Mouse (Mus musculus) left cerebral cortex, adult 8-10 months (tissue): ENCODE measurements at regions not wholly inside any gene's neighbourhood (a gene's known extent, or its start where the extent isn't known, plus 50 kb on each side); places are given as distances from the start of the nearest gene placed in this dataset.

Experiments
- DNase-seq, 2 experiments: peaks; one replicate each; pipeline ENCODE4 v3.0.0; 2022; ENCODE audit warnings: low spot score in 2 of 2

- DNase-seq = no peak
Observed at GRCm38 (mm10) chr13:102629176-102629575, 64.2 kb upstream of the Cd180 start.

DNA sequence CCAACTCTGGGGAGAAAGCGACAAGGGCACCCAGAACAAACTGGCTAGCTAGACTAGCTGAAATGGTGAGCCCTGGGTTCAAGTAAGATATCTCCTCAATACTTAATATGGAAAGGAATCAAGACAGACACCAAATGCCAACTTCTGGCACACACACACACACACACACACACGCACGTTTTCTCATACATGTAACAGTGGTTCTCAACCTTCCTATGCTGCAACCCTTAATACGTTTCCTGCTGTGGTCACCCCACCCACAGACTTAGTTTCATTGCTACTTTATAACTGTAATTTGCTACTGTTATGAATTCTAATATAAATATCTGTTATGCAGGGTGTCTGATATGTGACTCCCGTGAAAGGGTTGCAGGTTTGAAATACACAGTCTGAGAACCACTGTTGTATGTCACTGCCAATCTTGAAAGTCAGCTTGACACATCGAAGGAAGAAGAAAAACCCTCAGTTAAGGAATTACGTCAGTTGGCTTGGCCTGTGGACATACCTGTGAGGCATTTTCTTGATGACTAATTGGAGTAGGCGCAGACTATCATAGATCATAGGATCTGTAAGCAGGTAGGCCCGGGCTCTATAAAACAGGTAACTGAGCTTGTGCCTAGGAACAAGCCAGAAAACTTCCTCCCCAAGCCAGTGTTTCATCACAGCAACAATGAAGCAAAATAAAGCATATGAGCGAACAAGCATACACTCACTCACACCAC lies 59.0 kb upstream of the Cd180 start:
- DNase-seq = no peak

- DNase-seq = no peak
Observed at GRCm38 (mm10) chr13:102636032-102636431, 57.3 kb upstream of the Cd180 start.

- no peak for DNase-seq
Observed at GRCm38 (mm10) chr13:102637059-102637458, 56.3 kb upstream of the Cd180 start.

DNA sequence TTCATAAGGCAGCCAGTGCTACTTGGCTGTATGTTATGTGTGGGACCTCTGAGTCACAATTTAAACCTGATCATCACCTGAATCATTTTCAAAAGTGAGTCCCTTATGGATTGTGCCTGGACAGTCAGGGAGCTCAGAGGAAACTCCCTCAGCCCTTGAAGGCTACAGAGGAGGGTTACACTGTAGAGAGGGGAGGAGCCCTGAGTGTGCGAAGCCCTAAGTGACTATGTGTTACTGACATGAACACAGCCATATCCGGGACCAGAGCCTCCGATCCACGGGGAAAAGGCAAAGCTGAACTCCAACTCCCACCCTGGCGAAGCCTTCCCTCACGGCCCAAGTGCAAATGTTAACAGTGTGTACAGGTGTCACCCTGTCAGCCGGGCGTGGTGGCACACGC lies 53.7 kb upstream of the Cd180 start:
- DNase-seq = no peak

- no peak for DNase-seq
Observed at GRCm38 (mm10) chr13:102640171-102640570, 53.2 kb upstream of the Cd180 start.
